Mouse (Mus musculus) kidney, adult 11 months (tissue): ENCODE measurements around the gene Arid2.
"Not testable (repeated sequence)": the region's sequence is repeated elsewhere in the genome, so short reads cannot be mapped to it uniquely, and the experiment has no call there.

ENCODE experiments used
- DNase-seq: peaks from one replicate; pipeline ENCODE4 v3.0.0; 2022

Gene Arid2

GRCm38 (mm10) chr15:96286015-96286934 lies 1.0 kb upstream of the Arid2 start:
- peak; percentile 95 for DNase-seq

GRCm38 (mm10) chr15:96286935-96287292 lies 404 bp upstream of the Arid2 start:
- no peak for DNase-seq

- peak; percentile 54 for DNase-seq
Observed at GRCm38 (mm10) chr15:96287976-96288835, 888 bp downstream of the Arid2 start.

- DNase-seq = no peak
Observed at GRCm38 (mm10) chr15:96288836-96289390, 1.6 kb downstream of the Arid2 start.

GRCm38 (mm10) chr15:96290001-96290400 lies 2.7 kb downstream of the Arid2 start:
- no peak for DNase-seq

GRCm38 (mm10) chr15:96293444-96293843 lies 6.1 kb downstream of the Arid2 start:
- no peak for DNase-seq

GRCm38 (mm10) chr15:96297078-96297590 lies 9.8 kb downstream of the Arid2 start:
- DNase-seq = no peak

GRCm38 (mm10) chr15:96297623-96298188 lies 10.4 kb downstream of the Arid2 start:
- DNase-seq = no peak

- no peak for DNase-seq
Observed at GRCm38 (mm10) chr15:96309310-96309709, 22.0 kb downstream of the Arid2 start.

GRCm38 (mm10) chr15:96312902-96313301 lies 25.6 kb downstream of the Arid2 start:
- DNase-seq = no peak

GRCm38 (mm10) chr15:96315664-96316063 lies 28.3 kb downstream of the Arid2 start:
- DNase-seq = no peak

GRCm38 (mm10) chr15:96319335-96319734 lies 32.0 kb downstream of the Arid2 start:
- DNase-seq = no peak

- DNase-seq = no peak
Observed at GRCm38 (mm10) chr15:96325726-96326328, 38.5 kb downstream of the Arid2 start.

GRCm38 (mm10) chr15:96328722-96329121 lies 41.4 kb downstream of the Arid2 start:
- not testable (repeated sequence) for DNase-seq

- DNase-seq = no peak
Observed at GRCm38 (mm10) chr15:96330536-96330935, 43.2 kb downstream of the Arid2 start.

- no peak for DNase-seq
Observed at GRCm38 (mm10) chr15:96332468-96333213, 45.3 kb downstream of the Arid2 start.

- no peak for DNase-seq
Observed at GRCm38 (mm10) chr15:96333350-96333749, 46.0 kb downstream of the Arid2 start.

GRCm38 (mm10) chr15:96340924-96341323 lies 53.6 kb downstream of the Arid2 start:
- peak; percentile 22 for DNase-seq

GRCm38 (mm10) chr15:96342097-96342496 lies 54.8 kb downstream of the Arid2 start:
- DNase-seq = no peak

- no peak for DNase-seq
Observed at GRCm38 (mm10) chr15:96342871-96343270, 55.6 kb downstream of the Arid2 start.

- no peak for DNase-seq
Observed at GRCm38 (mm10) chr15:96344591-96345285, 57.4 kb downstream of the Arid2 start.
